Mouse (Mus musculus) left cerebral cortex, adult 8-10 months (tissue): Measurements from ENCODE around the gene Gm2115. TPM values are rescaled to one million over a fixed set of nuclear protein-coding genes. Genes with fewer than 3 reads are reported as not detected.

Experiments
- DNase-seq, 2 experiments: peaks; one replicate each; pipeline ENCODE4 v3.0.0; 2022; ENCODE audit warnings: low spot score in 2 of 2
- total RNA-seq, 4 experiments: library from RNA; stranded (reverse); gene quantifications; 2 replicates each; pipeline ENCODE4 v1.2.4; 2022

Gm2115 gene
- total RNA-seq = 10 to 100 TPM in 1 of 4 experiments, 1 to 10 TPM in 3; 6.6 to 10.3 (median 7.0) TPM

DNA sequence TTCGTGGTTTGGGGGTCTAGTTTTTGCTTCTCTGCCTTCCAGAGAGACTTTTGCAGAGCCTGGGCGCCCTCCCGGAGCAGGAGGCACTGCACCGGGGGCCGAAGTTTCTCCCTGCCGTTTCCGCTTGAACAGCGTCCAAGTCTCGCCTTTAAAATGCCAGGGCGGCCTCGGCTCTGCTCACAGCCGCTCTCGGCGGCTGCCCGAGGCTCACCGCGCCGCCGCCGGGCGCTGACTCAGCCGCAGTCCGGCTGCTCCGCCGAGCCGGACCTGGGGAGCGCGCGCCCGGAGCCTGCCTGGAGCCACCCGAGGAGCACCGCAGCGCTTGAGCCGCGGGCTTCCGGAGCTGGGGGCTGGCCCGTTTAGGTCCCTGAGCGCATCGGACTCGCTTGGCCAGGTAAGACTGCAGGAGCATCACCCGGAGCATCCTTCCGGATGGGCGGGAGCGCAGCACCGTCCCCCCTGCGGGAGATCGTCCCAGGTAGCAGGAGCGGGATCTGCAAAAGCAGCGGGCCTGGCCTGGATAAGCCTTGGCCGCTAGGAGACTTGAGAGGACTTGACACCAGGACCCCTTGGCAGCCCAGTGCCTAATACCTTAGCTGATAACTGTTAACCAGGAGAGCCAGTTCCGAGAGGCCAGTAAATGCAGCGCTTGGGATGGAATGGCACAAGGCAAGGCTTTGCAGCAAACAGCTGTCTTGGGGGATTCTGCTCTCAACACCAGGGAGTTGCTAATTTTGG lies at the start of gene Gm2115:
Gene Gm2115, plus strand, starts transcription at position 159 of the 738 bp plus-strand sequence.
- peak; percentile 22 to 36 for DNase-seq

- DNase-seq = no peak
These were observed 45.0 kb upstream of the Gm2115 start for GRCm38 (mm10) chr7:84483447-84484407.

- no peak for DNase-seq
These were observed 42.3 kb upstream of the Gm2115 start for GRCm38 (mm10) chr7:84486485-84486884.

DNA sequence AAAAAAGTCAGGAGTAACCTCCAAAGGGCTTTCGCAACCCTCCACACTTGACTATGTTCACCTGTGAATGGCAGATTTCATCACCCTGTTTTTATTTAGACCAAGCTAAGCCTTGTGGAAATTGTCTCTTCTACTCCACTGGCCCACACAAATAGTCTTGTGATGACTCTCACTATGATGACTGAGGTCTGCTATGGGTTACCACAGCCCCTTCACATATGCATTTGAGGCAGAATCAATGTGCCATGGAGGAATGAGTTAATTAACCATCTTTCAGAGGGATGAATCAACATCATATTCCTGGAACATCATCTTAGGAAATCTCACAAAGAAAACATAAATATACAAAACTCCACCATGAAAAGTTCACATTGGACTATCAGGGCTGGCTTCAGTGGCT lies 25.6 kb upstream of the Gm2115 start:
- DNase-seq = no peak

DNA sequence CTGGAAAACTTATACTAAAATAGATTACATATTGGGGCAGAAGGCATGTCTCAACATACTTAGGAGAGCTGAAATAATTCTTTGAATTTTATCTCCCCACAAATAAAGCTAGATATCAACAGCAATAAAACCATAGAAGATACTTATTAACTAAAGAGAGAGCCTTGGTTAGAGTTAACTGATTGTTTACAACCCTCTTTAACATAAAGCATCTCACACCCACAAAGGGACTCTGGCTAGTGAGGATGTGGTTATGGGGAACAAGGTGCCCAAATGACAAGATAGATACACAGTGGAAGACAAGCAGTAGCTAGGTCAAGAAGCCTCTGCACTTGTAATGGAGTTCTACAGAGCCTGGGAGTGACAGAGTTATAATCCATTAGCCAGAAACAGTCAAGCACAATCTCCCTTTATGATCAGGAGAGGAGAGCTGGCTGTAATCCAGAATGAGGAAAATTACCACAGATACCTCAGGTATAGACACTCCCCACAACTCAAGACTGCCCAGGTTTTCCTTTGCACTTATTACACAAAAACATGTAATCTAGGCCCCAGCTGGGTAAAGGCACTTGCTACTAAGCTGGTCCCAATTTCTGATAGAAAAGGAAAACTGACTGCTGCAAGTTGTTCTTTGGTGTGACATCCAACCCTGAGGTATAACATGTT lies 10.1 kb upstream of the Gm2115 start:
- DNase-seq = no peak

DNA sequence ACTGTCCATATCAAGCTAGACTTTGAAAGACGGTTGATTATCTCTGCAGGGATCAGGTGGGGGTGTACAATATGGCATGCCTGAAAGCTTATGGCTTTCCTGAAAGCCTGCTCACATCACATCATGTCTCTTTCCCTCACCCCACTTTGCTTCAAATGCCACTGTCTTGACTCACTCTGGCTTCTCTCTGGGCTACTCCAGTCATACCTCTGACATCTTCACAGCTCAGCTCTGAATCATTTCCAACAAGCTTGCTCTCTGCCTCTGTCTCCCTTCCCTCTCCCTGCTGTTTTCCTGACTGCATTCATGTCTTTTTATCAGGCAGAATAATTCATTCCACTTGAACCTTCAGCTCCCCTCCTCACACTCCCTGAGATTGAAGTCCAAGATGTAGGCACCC lies 7.4 kb upstream of the Gm2115 start:
- no peak for DNase-seq

GRCm38 (mm10) chr7:84522426-84522825 lies 6.3 kb upstream of the Gm2115 start:
- peak; percentile 8 to 41 for DNase-seq

DNA sequence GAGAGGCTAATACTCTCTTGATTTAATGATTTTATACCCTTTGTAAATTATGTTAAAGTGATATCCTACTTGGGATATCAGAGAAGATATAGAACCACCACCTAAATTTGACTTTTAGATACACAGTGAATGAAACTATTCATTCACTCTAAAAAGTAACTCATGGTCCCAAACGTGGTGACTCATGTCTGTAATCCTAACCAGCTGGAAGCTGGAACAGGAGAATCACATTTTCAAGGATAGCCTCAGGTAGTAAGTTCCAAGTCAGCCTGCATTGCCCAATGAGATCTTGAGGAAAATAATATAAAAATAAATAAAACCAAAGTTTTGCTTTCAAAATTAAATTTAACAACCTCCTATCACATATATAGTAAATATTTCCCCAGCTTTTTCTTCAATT lies 2.6 kb upstream of the Gm2115 start:
- no peak for DNase-seq

- no peak for DNase-seq
These were observed 4.0 kb downstream of the Gm2115 start for GRCm38 (mm10) chr7:84532795-84533194.

GRCm38 (mm10) chr7:84534632-84535031 lies 5.9 kb downstream of the Gm2115 start:
- no peak for DNase-seq

- no peak for DNase-seq
These were observed 16.2 kb downstream of the Gm2115 start for GRCm38 (mm10) chr7:84544946-84545345.

DNA sequence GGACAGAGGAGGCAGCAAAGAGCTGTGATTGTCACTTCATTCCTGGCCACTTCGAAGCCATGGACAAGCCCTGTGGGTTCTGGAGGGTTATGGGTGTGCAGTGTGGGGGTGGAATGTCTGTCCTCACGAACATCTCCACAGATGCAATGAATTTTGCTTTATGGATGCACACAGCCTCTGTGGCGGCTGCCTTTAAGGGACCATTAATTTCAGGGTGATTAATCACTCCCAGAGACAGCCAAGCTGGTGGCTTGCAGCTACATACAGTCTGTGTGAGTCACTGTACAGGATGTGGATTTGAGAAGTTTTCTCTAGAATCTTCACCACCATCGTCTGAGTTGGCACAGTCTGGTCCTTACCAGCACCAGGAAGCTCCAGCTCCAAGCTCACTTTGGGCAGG lies 17.9 kb downstream of the Gm2115 start:
- DNase-seq = no peak

GRCm38 (mm10) chr7:84551472-84551871 lies 22.7 kb downstream of the Gm2115 start:
- no peak for DNase-seq

DNA sequence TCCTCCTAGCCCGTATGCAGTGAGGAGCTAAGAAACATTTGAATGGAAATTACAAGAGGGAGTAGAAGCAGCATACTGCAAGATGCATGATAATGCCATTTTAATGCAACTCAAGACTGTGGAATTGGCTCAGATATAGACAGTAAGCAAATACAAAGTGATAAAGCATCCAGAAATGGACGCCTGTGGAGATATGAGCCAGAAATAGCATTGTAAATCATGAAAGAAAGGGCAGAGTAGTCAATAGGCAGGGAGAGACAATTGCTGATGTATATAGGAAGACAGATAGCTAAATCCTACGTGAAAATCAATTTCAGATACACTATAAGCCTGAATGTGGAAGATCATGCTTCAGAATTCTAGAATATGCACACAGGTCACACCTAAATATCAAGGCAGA lies 26.5 kb downstream of the Gm2115 start:
- no peak for DNase-seq

DNA sequence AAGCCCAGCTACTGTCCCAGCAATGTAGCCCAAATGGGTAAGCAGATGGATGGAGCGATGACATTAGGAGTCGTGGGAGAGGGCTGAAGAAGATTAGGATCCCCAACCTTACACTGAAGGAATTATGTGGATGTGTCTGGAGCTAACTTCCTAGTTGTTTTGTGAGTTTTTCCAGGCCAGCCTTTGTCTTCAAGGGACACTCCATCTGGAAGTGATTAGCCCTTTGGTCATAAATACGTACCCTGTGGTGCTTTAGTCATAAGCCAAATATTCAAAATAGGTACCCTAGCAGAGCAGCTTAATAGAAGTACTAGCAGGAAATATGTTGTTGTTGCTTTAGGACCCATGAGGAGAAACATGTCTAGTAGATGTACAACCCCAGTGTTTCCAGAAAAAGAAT lies 28.6 kb downstream of the Gm2115 start:
- DNase-seq = no peak

- no peak for DNase-seq
These were observed 31.7 kb downstream of the Gm2115 start for GRCm38 (mm10) chr7:84560500-84560899.

- no peak for DNase-seq
These were observed 35.5 kb downstream of the Gm2115 start for GRCm38 (mm10) chr7:84564236-84564635.

DNA sequence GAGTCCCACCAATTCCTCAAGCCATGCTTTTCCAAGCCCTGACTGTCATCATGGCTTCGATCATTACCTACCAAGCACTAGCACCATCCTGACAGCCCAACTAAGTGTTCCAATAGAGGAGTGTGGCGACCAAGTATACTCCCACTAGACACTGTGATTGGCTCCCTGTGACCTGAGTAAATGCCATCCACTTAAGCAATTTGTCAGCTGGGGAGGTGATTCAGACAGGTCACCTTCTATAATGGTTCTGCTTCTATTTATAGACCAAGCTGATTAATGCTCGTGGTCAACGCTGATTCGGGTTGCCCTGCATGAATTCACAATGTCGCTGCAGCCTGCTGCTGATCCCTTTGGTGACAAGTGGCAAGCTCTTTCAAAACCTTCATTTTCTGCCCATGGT lies 37.4 kb downstream of the Gm2115 start:
- DNase-seq = no peak

- no peak for DNase-seq
These were observed 48.3 kb downstream of the Gm2115 start for GRCm38 (mm10) chr7:84577034-84577433.

GRCm38 (mm10) chr7:84578841-84579240 lies 50.1 kb downstream of the Gm2115 start:
- DNase-seq = peak in 1 of 2 experiments; percentile 71

GRCm38 (mm10) chr7:84579769-84580168 lies 51.0 kb downstream of the Gm2115 start:
- DNase-seq = peak in 1 of 2 experiments; percentile 42

GRCm38 (mm10) chr7:84585086-84585485 lies 56.3 kb downstream of the Gm2115 start:
- no peak for DNase-seq
